ENCODE assay signal across 8 mouse cellular contexts in the genomic region with DNA sequence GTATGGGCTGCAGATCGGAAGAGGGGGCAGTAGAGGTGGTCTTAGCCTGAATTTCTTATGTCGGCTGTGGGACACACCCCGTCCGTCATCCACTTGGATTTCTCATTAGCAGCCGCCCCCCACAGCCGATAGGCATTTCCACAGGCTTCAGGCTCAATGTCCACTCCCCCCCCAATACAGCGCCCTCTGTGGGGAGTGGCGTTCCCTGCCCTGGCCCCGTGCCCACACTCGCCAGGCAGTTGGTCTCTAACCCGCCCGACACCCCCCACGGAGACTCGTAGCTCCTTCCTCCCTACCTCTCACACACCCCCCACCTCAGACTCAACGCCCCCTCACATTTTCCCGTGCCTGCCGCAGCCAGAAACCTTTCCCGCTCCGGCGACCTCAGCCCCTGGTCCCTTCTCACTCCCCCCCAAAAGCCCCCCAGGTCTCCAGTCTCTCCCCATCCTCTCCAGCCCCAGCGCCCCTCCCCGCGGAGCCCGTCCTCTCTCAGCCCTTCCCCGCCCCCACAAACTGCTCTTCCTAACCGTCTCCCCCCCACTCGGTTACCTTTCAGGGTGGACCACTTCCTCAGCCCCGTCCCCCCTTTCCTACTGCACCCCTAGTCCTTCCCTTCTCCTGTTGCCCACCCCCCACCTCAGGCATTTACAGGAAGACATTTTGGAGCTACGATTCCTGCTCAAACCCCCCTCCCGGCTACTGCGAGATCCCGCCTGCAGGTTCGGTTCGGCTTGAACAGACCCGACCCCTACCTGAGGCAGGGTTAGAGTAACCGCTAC. TPM values are rescaled to one million over a fixed set of nuclear protein-coding genes. Genes with fewer than 3 reads are reported as not detected.
A peak's percentile ranks its signal among the peaks of the same experiment; 100 is the strongest.
DNase-seq lines count a peak whose midpoint lies in the region; ATAC-seq lines count a peak whose summit lies in the region.

No protein-coding gene starts in this region.

- peak overlapping the region; percentile 63 for H3K9ac ChIP-seq in forebrain, embryonic 16.5 days (replicated peaks; ENCODE audit: low read depth, low read length)
- H3K9ac ChIP-seq in hindbrain, embryonic 14.5 days: peak overlapping the region; percentile 73

- H3K27me3 ChIP-seq in forebrain, embryonic 16.5 days (replicated peaks; ENCODE audit: control insufficient read depth, insufficient read depth, low read length): no peaks in the 10 kb centered on the region
- H3K27me3 ChIP-seq in hindbrain, embryonic 14.5 days (ENCODE audit: control insufficient read depth, insufficient read depth, low read length): no peaks in the 10 kb centered on the region

- H3K4me1 ChIP-seq in forebrain, embryonic 16.5 days (replicated peaks; ENCODE audit: control insufficient read depth, insufficient read depth, low read length): peaks cover 10% of the 10 kb centered on the region
- H3K4me1 ChIP-seq in hindbrain, embryonic 14.5 days (replicated peaks; ENCODE audit: control insufficient read depth, insufficient read depth, low read length): no peaks in the 10 kb centered on the region; the same call in 1 of the 2 replicates

- H3K27ac ChIP-seq in forebrain, embryonic 16.5 days (ENCODE audit: low read length): peak overlapping the region; percentile 72
- H3K27ac ChIP-seq in hindbrain, embryonic 14.5 days: peak overlapping the region; percentile 86

- no peaks in the 10 kb centered on the region for H3K36me3 ChIP-seq in forebrain, embryonic 16.5 days (ENCODE audit: control insufficient read depth, insufficient read depth)
- H3K36me3 ChIP-seq in hindbrain, embryonic 14.5 days (replicated peaks; ENCODE audit: control insufficient read depth, insufficient read depth): 0 out of 2 replicates have a peak, but pooled peaks cover 10% of the 10 kb centered on the region

- H3K4me2 ChIP-seq in forebrain, embryonic 16.5 days (ENCODE audit: low read length): peak overlapping the region; percentile 73
- peak overlapping the region; percentile 60 for H3K4me2 ChIP-seq in hindbrain, embryonic 14.5 days (replicated peaks)

- peak overlapping the region; percentile 56 for H3K4me3 ChIP-seq in forebrain, embryonic 16.5 days (replicated peaks; ENCODE audit: low read length)
- H3K4me3 ChIP-seq in hindbrain, embryonic 14.5 days (replicated peaks; ENCODE audit: low read length): peak overlapping the region; percentile 55

- H3K9me3 ChIP-seq in forebrain, embryonic 16.5 days (ENCODE audit: control insufficient read depth, low read length): no peaks in the 10 kb centered on the region
- no peaks in the 10 kb centered on the region for H3K9me3 ChIP-seq in hindbrain, embryonic 14.5 days (ENCODE audit: control insufficient read depth, low read length)

- 19% methylated on average over 32 of the region's 36 CpGs for WGBS in forebrain, embryonic 16.5 days
- 24% methylated on average over 30 of the region's 36 CpGs for WGBS in hindbrain, embryonic 14.5 days

- ATAC-seq in forebrain, embryonic 16.5 days: no peak; the same call in 1 of the 2 replicates
- peak; percentile 34; the same call in 1 of the 2 replicates for ATAC-seq in hindbrain, embryonic 14.5 days (ENCODE audit: low FRiP score)

- DNase-seq in MEL-GATA-1-ER (ENCODE audit: extremely low read depth, low read depth): peak; percentile 21
- peak; percentile 72 for DNase-seq in cerebellum, adult 11-12 months
- DNase-seq in hindbrain, embryonic 14.5 days (ENCODE audit: low spot score): no peak
- DNase-seq in left cerebral cortex, adult 18-20 months (ENCODE audit: low spot score in 2 of 2): peak; percentile 22 to 35
- DNase-seq in lung, postnatal 36 days: peak; percentile 55
- DNase-seq in retina, postnatal 7 days (ENCODE audit: low read depth, low spot score): peak; percentile 24
- DNase-seq in urinary bladder, postnatal 25 days (ENCODE audit: low spot score): peak; percentile 35

RNA-seq across cellular contexts. Expression of gene Zmym3, which starts 1.5 kb away (rescaled TPM):
- 66.6 and 89.2 TPM in 2 replicates for polyA plus RNA-seq in forebrain, embryonic 16.5 days (2015; fragmentation: Nextera tagmentation; extraction: Ambion mirVana)
- 66.6 and 72.7 TPM in 2 replicates for polyA plus RNA-seq in hindbrain, embryonic 14.5 days (2014; fragmentation: Nextera tagmentation; extraction: Ambion mirVana)
- total RNA-seq in left cerebral cortex, adult 18-20 months (2021): 100 to 1,000 TPM; 132 to 140 TPM

RNA-seq across cellular contexts. Expression of gene Nono, which starts 10.0 kb away (rescaled TPM):
- 456 and 481 TPM in 2 replicates for polyA plus RNA-seq in forebrain, embryonic 16.5 days (2015; fragmentation: Nextera tagmentation; extraction: Ambion mirVana)
- polyA plus RNA-seq in hindbrain, embryonic 14.5 days (2014; fragmentation: Nextera tagmentation; extraction: Ambion mirVana): 256 and 283 TPM in 2 replicates
- 100 to 1,000 TPM; 113 to 121 TPM for total RNA-seq in left cerebral cortex, adult 18-20 months (2021)

RNA-seq across cellular contexts. Expression of gene Itgb1bp2, which starts 29.8 kb away (rescaled TPM):
- 1.4 and 3.1 TPM in 2 replicates for polyA plus RNA-seq in forebrain, embryonic 16.5 days (2015; fragmentation: Nextera tagmentation; extraction: Ambion mirVana)
- polyA plus RNA-seq in hindbrain, embryonic 14.5 days (2014; fragmentation: Nextera tagmentation; extraction: Ambion mirVana): 0.69 and 0.90 TPM in 2 replicates
- 1 to 10 TPM in 1 of 2 experiments, under 1 TPM in 1; 0.47 to 1.1 TPM for total RNA-seq in left cerebral cortex, adult 18-20 months (2021)

RNA-seq across cellular contexts. Expression of gene Gjb1, which starts 43.0 kb away (rescaled TPM):
- polyA plus RNA-seq in forebrain, embryonic 16.5 days (2015; fragmentation: Nextera tagmentation; extraction: Ambion mirVana): 0.81 and 0.84 TPM in 2 replicates
- 0.96 and 1.3 TPM in 2 replicates for polyA plus RNA-seq in hindbrain, embryonic 14.5 days (2014; fragmentation: Nextera tagmentation; extraction: Ambion mirVana)
- total RNA-seq in left cerebral cortex, adult 18-20 months (2021): 1 to 10 TPM; 8.9 to 9.8 TPM
